Mouse (Mus musculus) myocyte (in vitro differentiated cells): ENCODE data around the gene Ano3. TPM values are rescaled to one million over a fixed set of nuclear protein-coding genes. Genes with fewer than 3 reads are reported as not detected.

Experiments used
- H3K27me3 ChIP-seq: one replicate; pipeline ENCODE4 v1.6.1; 2011; ENCODE audit not compliant: control insufficient read depth, insufficient read depth, insufficient read length
- H3K36me3 ChIP-seq: one replicate; pipeline ENCODE4 v1.6.1; 2011; ENCODE audit not compliant: control insufficient read depth, insufficient read depth
- H3K4me2 ChIP-seq: one replicate; pipeline ENCODE4 v1.6.1; 2011; ENCODE audit warnings: low read depth, control low read depth
- H3K4me3 ChIP-seq: one replicate; pipeline ENCODE4 v1.5.1; 2011; ENCODE audit warnings: mild to moderate bottlenecking, control low read depth, moderate library complexity
- H3K79me2 ChIP-seq: one replicate; pipeline ENCODE4 v1.6.1; 2011; ENCODE audit not compliant: control insufficient read depth, insufficient read depth
- H3ac ChIP-seq: one replicate; pipeline ENCODE4 v1.6.1; 2011; ENCODE audit not compliant: control insufficient read depth, insufficient read length
- CEBPB ChIP-seq: IDR thresholded peaks from 2 replicates; pipeline ENCODE4 v1.6.1; 2011; ENCODE audit warnings: mild to moderate bottlenecking, moderate library complexity; ENCODE audit not compliant: poor library complexity, insufficient read depth, severe bottlenecking
- E2F4 ChIP-seq: IDR thresholded peaks from one replicate; pipeline ENCODE4 v1.6.1; 2011; ENCODE audit warnings: mild to moderate bottlenecking, control low read depth, moderate library complexity; ENCODE audit not compliant: insufficient read depth
- MAX ChIP-seq: IDR thresholded peaks from one replicate; pipeline ENCODE4 v1.6.1; 2011; ENCODE audit warnings: low read depth, mild to moderate bottlenecking, control low read depth
- MYOD1 ChIP-seq, 3 experiments: IDR thresholded peaks; one replicate each; pipeline ENCODE4 v1.6.1; 2011; ENCODE audit warnings: control low read depth in 2 of 3, low read depth in 2 of 3, mild to moderate bottlenecking in 2 of 3, moderate library complexity in 1 of 3; ENCODE audit not compliant: insufficient read length in 2 of 3, control insufficient read depth in 1 of 3
- MYOG ChIP-seq, 3 experiments: IDR thresholded peaks; one replicate each; pipeline ENCODE4 v1.6.1; 2011; ENCODE audit warnings: control low read depth in 2 of 3, low read depth in 2 of 3, mild to moderate bottlenecking in 2 of 3; ENCODE audit not compliant: insufficient read length in 2 of 3, control insufficient read depth in 1 of 3, insufficient read depth in 1 of 3
- POLR2A ChIP-seq: IDR thresholded peaks from one replicate; pipeline ENCODE4 v1.6.1; 2011; ENCODE audit warnings: low read depth, mild to moderate bottlenecking, control low read depth, moderate library complexity; ENCODE audit not compliant: insufficient read length
- POLR2AphosphoS2 ChIP-seq: IDR thresholded peaks from one replicate; pipeline ENCODE4 v1.6.1; 2011; ENCODE audit warnings: low read depth, control low read depth; ENCODE audit not compliant: insufficient read length
- REST ChIP-seq: IDR thresholded peaks from one replicate; pipeline ENCODE4 v1.6.1; 2011; ENCODE audit warnings: mild to moderate bottlenecking, control low read depth, moderate library complexity; ENCODE audit not compliant: insufficient read depth, insufficient read length
- SRF ChIP-seq: IDR thresholded peaks from one replicate; pipeline ENCODE4 v1.6.1; 2011; ENCODE audit warnings: low read depth; ENCODE audit not compliant: control insufficient read depth, insufficient read length
- TCF12 ChIP-seq: IDR thresholded peaks from one replicate; pipeline ENCODE4 v1.6.1; 2011; ENCODE audit warnings: mild to moderate bottlenecking, control low read depth; ENCODE audit not compliant: poor library complexity, insufficient read depth, severe bottlenecking
- TCF3 ChIP-seq: IDR thresholded peaks from one replicate; pipeline ENCODE4 v1.6.1; 2011; ENCODE audit warnings: low read depth, control low read depth; ENCODE audit not compliant: insufficient read length
- USF1 ChIP-seq: IDR thresholded peaks from one replicate; pipeline ENCODE4 v1.6.1; 2011; ENCODE audit warnings: low read depth, mild to moderate bottlenecking, control low read depth, moderate library complexity
- polyA plus RNA-seq: library from polyadenylated mRNA; unstranded; fragments of >200 nt; fragmentation: generic; extraction: Trizol; gene quantifications from one replicate; pipeline ENCODE4 v1.2.1, GENCODE M21; 2012; ENCODE audit warnings: missing spikeins

Ano3 gene
- polyA plus RNA-seq, 1 experiment = 0.05 TPM

DNA sequence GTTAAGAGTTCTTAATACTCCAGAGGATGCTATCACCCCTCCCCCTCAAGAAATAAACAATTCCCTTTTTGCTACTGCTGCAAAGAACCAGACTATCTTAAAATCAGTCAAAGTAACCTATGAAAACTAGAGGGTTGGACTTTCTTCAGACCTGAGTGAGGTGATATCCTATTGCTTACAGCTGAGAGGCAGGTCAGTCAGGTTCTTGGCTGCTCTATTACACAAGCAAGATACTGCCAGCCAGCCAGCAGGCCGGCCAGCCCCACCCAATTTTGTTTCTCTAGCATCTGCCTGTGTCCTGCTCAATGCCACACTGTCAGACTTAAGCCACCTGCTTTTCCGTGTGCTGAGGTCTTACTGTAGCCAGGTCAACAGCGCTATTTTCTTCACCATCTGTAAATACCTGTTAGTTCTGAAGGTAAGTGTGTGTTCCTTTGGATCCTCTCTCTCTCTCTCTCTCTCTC lies 229.4 kb downstream of the Ano3 start, which contains the start of gene Muc15:
Muc15 (plus strand) TSS at position 51 of the 464 bp plus-strand sequence.
- Histone ChIP-seq H3ac (no peak within 1 kb of the TSS), H3K79me2 (no peaks in the 10 kb centered on the region), H3K27me3 (no peaks in the 10 kb centered on the region), H3K4me3 (no peak within 1 kb of the TSS), H3K4me2 (no peak within 1 kb of the TSS), H3K36me3 (no peaks in the 10 kb centered on the region)
- TF ChIP-seq POLR2A (no peak), MYOG (IDR thresholded peaks at IDR 0.05; ENCODE audit: control insufficient read depth in 1 of 3, insufficient read depth in 1 of 3, insufficient read length in 2 of 3, low read depth in 2 of 3) (no peak)

DNA sequence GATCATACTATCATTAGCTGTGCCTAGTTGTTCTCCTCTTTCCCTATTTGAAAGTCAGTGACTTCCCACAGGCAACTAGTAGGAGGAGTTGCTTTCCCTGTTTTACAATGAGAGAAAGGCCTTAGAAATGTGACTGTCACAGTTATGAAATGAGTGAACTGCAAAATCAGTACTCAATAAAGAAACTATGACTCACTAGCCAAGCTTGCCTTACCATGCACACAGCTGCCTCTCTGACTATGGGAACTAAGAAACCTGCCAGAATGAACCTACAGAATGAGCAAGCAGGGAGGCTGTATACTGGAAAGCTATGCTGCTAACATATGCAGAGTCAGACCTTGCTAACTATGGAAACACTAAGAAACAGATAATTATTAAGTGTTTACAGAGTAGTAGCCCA lies 231.7 kb downstream of the Ano3 start:
- Histone ChIP-seq H3K4me3 (no peak overlapping the region), H3K4me2 (no peak overlapping the region), H3ac (no peak overlapping the region), H3K27me3 (no peaks in the 10 kb centered on the region), H3K79me2 (no peaks in the 10 kb centered on the region), H3K36me3 (no peaks in the 10 kb centered on the region)
- TF ChIP-seq REST = no peak
- TF ChIP-seq POLR2AphosphoS2 = no peak
- no peak for TF ChIP-seq MYOG (IDR thresholded peaks at IDR 0.05; ENCODE audit: control insufficient read depth in 1 of 3, insufficient read depth in 1 of 3, insufficient read length in 2 of 3, low read depth in 2 of 3)
- no peak for TF ChIP-seq SRF
- TF ChIP-seq MAX = no peak
- no peak for TF ChIP-seq E2F4
- TF ChIP-seq CEBPB = no peak
- no peak for TF ChIP-seq USF1
- no peak for TF ChIP-seq TCF12
- TF ChIP-seq MYOD1 (IDR thresholded peaks at IDR 0.05; ENCODE audit: control insufficient read depth in 1 of 3, insufficient read length in 2 of 3, low read depth in 2 of 3) = no peak
- TF ChIP-seq POLR2A = no peak
- TF ChIP-seq TCF3 = no peak

DNA sequence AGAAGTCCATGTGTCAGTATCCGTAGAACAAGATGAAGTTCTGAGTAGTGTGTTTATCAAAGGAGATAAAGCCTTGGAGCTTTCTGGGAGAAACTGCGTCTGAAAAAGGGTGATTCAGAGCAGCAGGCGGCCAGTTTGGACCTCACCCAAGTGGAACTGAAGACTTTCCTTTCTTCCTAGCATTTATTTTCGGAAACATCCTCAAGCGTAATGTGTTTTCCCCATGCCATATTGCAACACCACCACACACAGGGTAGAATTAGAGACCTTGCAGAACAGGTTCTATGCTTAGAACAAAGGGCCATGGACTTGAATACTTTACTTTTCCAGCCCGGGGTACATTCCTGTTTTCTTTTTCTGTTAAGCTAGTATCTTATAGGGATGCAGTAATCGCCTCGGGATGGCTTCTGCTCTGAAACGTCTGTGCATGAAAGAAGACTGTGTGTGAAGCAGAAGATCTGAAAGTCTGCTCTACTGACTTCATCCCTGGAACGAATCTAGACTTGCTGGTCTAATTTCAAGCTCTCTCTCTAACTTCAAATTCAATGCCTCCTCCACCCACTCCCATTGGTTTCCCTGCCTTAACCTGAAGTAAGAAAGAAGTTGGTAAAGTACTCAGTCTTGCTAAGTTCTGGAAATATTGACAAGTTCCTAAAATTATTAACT lies 240.5 kb downstream of the Ano3 start:
- H3K4me2 ChIP-seq = no peak overlapping the region
- no peaks in the 10 kb centered on the region for H3K27me3 ChIP-seq
- no peak for TF ChIP-seq POLR2AphosphoS2
- no peak for TF ChIP-seq USF1
- TF ChIP-seq TCF3 = no peak
- TF ChIP-seq SRF = no peak
- TF ChIP-seq REST = no peak
- TF ChIP-seq E2F4 = no peak
- no peak for TF ChIP-seq POLR2A
- no peak for TF ChIP-seq MYOG (IDR thresholded peaks at IDR 0.05; ENCODE audit: control insufficient read depth in 1 of 3, insufficient read depth in 1 of 3, insufficient read length in 2 of 3, low read depth in 2 of 3)
- TF ChIP-seq TCF12 = no peak
- TF ChIP-seq MAX = no peak
- TF ChIP-seq MYOD1 (IDR thresholded peaks at IDR 0.05; ENCODE audit: control insufficient read depth in 1 of 3, insufficient read length in 2 of 3, low read depth in 2 of 3) = no peak
- no peak for TF ChIP-seq CEBPB
- no peak overlapping the region for H3ac ChIP-seq
- no peaks in the 10 kb centered on the region for H3K36me3 ChIP-seq
- no peak overlapping the region for H3K4me3 ChIP-seq
- H3K79me2 ChIP-seq = no peaks in the 10 kb centered on the region

GRCm38 (mm10) chr2:110709436-110709835 lies 241.3 kb downstream of the Ano3 start:
- Histone ChIP-seq H3K4me2 (no peak overlapping the region), H3K27me3 (no peaks in the 10 kb centered on the region), H3ac (no peak overlapping the region), H3K79me2 (no peaks in the 10 kb centered on the region), H3K4me3 (no peak overlapping the region), H3K36me3 (no peaks in the 10 kb centered on the region)
- no peak for TF ChIP-seq USF1
- no peak for TF ChIP-seq MYOG (IDR thresholded peaks at IDR 0.05; ENCODE audit: control insufficient read depth in 1 of 3, insufficient read depth in 1 of 3, insufficient read length in 2 of 3, low read depth in 2 of 3)
- no peak for TF ChIP-seq TCF12
- no peak for TF ChIP-seq MAX
- TF ChIP-seq POLR2A = no peak
- no peak for TF ChIP-seq CEBPB
- no peak for TF ChIP-seq REST
- TF ChIP-seq POLR2AphosphoS2 = no peak
- no peak for TF ChIP-seq MYOD1 (IDR thresholded peaks at IDR 0.05; ENCODE audit: control insufficient read depth in 1 of 3, insufficient read length in 2 of 3, low read depth in 2 of 3)
- no peak for TF ChIP-seq E2F4
- no peak for TF ChIP-seq SRF
- no peak for TF ChIP-seq TCF3
